Mouse (Mus musculus) neural tube, embryonic 11.5 days (tissue): ENCODE measurements around the gene Gdpgp1. TPM values are rescaled to one million over a fixed set of nuclear protein-coding genes. Genes with fewer than 3 reads are reported as not detected.

Experiments
- ATAC-seq: fragments of 200-750 bp; cut with Nextera tagmentation; 2 replicates; pipeline ENCODE4 v1.8.0; 2017; ENCODE audit warnings: moderate number of reproducible peaks, mild to moderate bottlenecking, moderate TSS enrichment, moderate library complexity; ENCODE audit not compliant: insufficient read depth, low FRiP score, low TSS enrichment
- DNase-seq: peaks from one replicate; pipeline ENCODE4 v3.0.0-alpha.2; 2015; ENCODE audit warnings: low spot score
- H3K27ac ChIP-seq: fragments of 300-500 bp; sonication (generic); 2 replicates; pipeline ENCODE4 v1.5.1; 2014; ENCODE audit warnings: low read depth, mild to moderate bottlenecking, low read length
- H3K27me3 ChIP-seq: fragments of 300-500 bp; sonication (generic); 2 replicates; pipeline ENCODE4 v1.6.1; 2014; ENCODE audit warnings: mild to moderate bottlenecking, low read length, mixed read lengths; ENCODE audit not compliant: control insufficient read depth, insufficient read depth
- H3K36me3 ChIP-seq: fragments of 300-500 bp; sonication (generic); 2 replicates; pipeline ENCODE4 v1.6.1; 2014; ENCODE audit warnings: mild to moderate bottlenecking, low read length, moderate library complexity, mixed read lengths; ENCODE audit not compliant: control insufficient read depth, insufficient read depth
- H3K4me1 ChIP-seq: fragments of 300-500 bp; sonication (generic); 2 replicates; pipeline ENCODE4 v1.6.1; 2014; ENCODE audit warnings: low read length, mixed read lengths; ENCODE audit not compliant: control insufficient read depth, insufficient read depth
- H3K4me2 ChIP-seq: fragments of 300-500 bp; sonication (generic); 2 replicates; pipeline ENCODE4 v1.6.1; 2014; ENCODE audit warnings: low read depth, mild to moderate bottlenecking, moderate library complexity
- H3K4me3 ChIP-seq: fragments of 300-500 bp; sonication (generic); 2 replicates; pipeline ENCODE4 v1.5.1; 2014; ENCODE audit warnings: low read depth, low read length
- H3K9ac ChIP-seq: fragments of 300-500 bp; sonication (generic); 2 replicates; pipeline ENCODE4 v1.6.1; 2014; ENCODE audit warnings: mild to moderate bottlenecking, low read length
- H3K9me3 ChIP-seq: fragments of 300-500 bp; sonication (generic); 2 replicates; pipeline ENCODE4 v1.6.1; 2016; ENCODE audit warnings: low read length; ENCODE audit not compliant: control insufficient read depth
- WGBS: fragments of 180-500 bp; shearing (Covaris S2); extraction: QIAGEN DNeasy Blood & Tissue Kit; methylation state at CpG from one replicate; pipeline ENCODE4 v1.1.7; 2014; 5-methylcytosine and 5-hydroxymethylcytosine counted together
- polyA plus RNA-seq: library from polyadenylated mRNA; unstranded; fragments of >200 nt; fragmentation: Nextera tagmentation; extraction: Ambion mirVana; gene quantifications from 2 replicates; pipeline ENCODE4 v1.2.1, GENCODE M21; 2014

Gene Gdpgp1
- polyA plus RNA-seq, 1 experiment from 2014 or later, result 4.9 TPM

GRCm38 (mm10) chr7:80209669-80210068 is 23.0 kb upstream of the Gdpgp1 start:
- ATAC-seq, result no peak
- H3K36me3 ChIP-seq, result no peaks in the 10 kb centered on the region
- no peaks in the 10 kb centered on the region for H3K27me3 ChIP-seq
- H3K27ac ChIP-seq, result no peak overlapping the region
- H3K4me3 ChIP-seq, result no peak overlapping the region
- H3K9ac ChIP-seq, result no peak overlapping the region
- no peak for DNase-seq
- no peaks in the 10 kb centered on the region for H3K9me3 ChIP-seq
- no peaks in the 10 kb centered on the region for H3K4me1 ChIP-seq
- H3K4me2 ChIP-seq, result no peak overlapping the region
- WGBS, result 87% methylated on average over 6 of the region's 6 CpGs

- H3K27ac ChIP-seq, result no peak overlapping the region
- H3K4me3 ChIP-seq, result no peak overlapping the region
- H3K4me2 ChIP-seq, result no peak overlapping the region
- no peaks in the 10 kb centered on the region for H3K4me1 ChIP-seq
- H3K27me3 ChIP-seq, result no peaks in the 10 kb centered on the region
- H3K36me3 ChIP-seq, result no peaks in the 10 kb centered on the region
- ATAC-seq (no peak), DNase-seq (no peak)
- H3K9me3 ChIP-seq, result no peaks in the 10 kb centered on the region
- no peak overlapping the region for H3K9ac ChIP-seq
- WGBS, result 89% methylated on average over 4 of the region's 4 CpGs
Measured at GRCm38 (mm10) chr7:80210982-80211381, 21.7 kb upstream of the Gdpgp1 start.

- ATAC-seq (no peak), DNase-seq (no peak)
- no peaks in the 10 kb centered on the region for H3K27me3 ChIP-seq
- no peak overlapping the region for H3K9ac ChIP-seq
- H3K4me3 ChIP-seq, result no peak overlapping the region
- H3K27ac ChIP-seq, result no peak overlapping the region
- no peaks in the 10 kb centered on the region; the same call in 1 of the 2 replicates for H3K36me3 ChIP-seq
- H3K4me1 ChIP-seq, result no peaks in the 10 kb centered on the region
- WGBS, result 93% methylated on average over 7 of the region's 7 CpGs
- no peak overlapping the region for H3K4me2 ChIP-seq
- no peaks in the 10 kb centered on the region for H3K9me3 ChIP-seq
Measured at GRCm38 (mm10) chr7:80213604-80214003, 19.1 kb upstream of the Gdpgp1 start.

GRCm38 (mm10) chr7:80214459-80214858 is 18.2 kb upstream of the Gdpgp1 start:
- H3K27me3 ChIP-seq, result no peaks in the 10 kb centered on the region
- 83% methylated on average over 8 of the region's 8 CpGs for WGBS
- H3K27ac ChIP-seq, result no peak overlapping the region
- no peak overlapping the region for H3K4me3 ChIP-seq
- peaks cover 4% of the 10 kb centered on the region for H3K36me3 ChIP-seq
- DNase-seq (no peak), ATAC-seq (no peak)
- H3K9me3 ChIP-seq, result no peaks in the 10 kb centered on the region
- H3K9ac ChIP-seq, result no peak overlapping the region
- no peaks in the 10 kb centered on the region for H3K4me1 ChIP-seq
- no peak overlapping the region for H3K4me2 ChIP-seq

- peak overlapping the region; percentile 35; the same call in 1 of the 2 replicates for H3K9ac ChIP-seq
- 40% methylated on average over 4 of the region's 4 CpGs for WGBS
- ATAC-seq (peak; percentile 69), DNase-seq (peak; percentile 82)
- H3K27ac ChIP-seq, result no peak overlapping the region
- H3K4me1 ChIP-seq, result no peaks in the 10 kb centered on the region
- no peak overlapping the region for H3K4me2 ChIP-seq
- no peak overlapping the region for H3K4me3 ChIP-seq
- peaks cover 4% of the 10 kb centered on the region for H3K36me3 ChIP-seq
- no peaks in the 10 kb centered on the region for H3K9me3 ChIP-seq
- H3K27me3 ChIP-seq, result no peaks in the 10 kb centered on the region
Measured at GRCm38 (mm10) chr7:80215398-80215797, 17.3 kb upstream of the Gdpgp1 start.

- Histone ChIP-seq H3K27me3 (no peaks in the 10 kb centered on the region), H3K4me3 (no peak overlapping the region), H3K9ac (no peak overlapping the region), H3K4me2 (no peak overlapping the region), H3K27ac (no peak overlapping the region), H3K4me1 (no peaks in the 10 kb centered on the region), H3K36me3 (peaks cover 4% of the 10 kb centered on the region), H3K9me3 (no peaks in the 10 kb centered on the region)
- ATAC-seq, result no peak
- DNase-seq, result no peak
- WGBS, result 75% methylated on average over 8 of the region's 8 CpGs
Measured at GRCm38 (mm10) chr7:80216566-80216965, 16.1 kb upstream of the Gdpgp1 start.

- no peak for ATAC-seq
- Histone ChIP-seq H3K4me3 (no peak overlapping the region), H3K27me3 (no peaks in the 10 kb centered on the region), H3K4me1 (no peaks in the 10 kb centered on the region), H3K27ac (no peak overlapping the region), H3K9ac (no peak overlapping the region), H3K36me3 (peaks cover 6% of the 10 kb centered on the region), H3K4me2 (no peak overlapping the region), H3K9me3 (no peaks in the 10 kb centered on the region)
- DNase-seq, result no peak
- 93% methylated on average over 9 of the region's 9 CpGs for WGBS
Measured at GRCm38 (mm10) chr7:80218666-80219065, 14.0 kb upstream of the Gdpgp1 start.

- Histone ChIP-seq H3K4me1 (no peaks in the 10 kb centered on the region), H3K4me2 (no peak overlapping the region), H3K4me3 (no peak overlapping the region), H3K9me3 (no peaks in the 10 kb centered on the region), H3K27ac (no peak overlapping the region), H3K9ac (no peak overlapping the region), H3K36me3 (peaks cover 7% of the 10 kb centered on the region), H3K27me3 (no peaks in the 10 kb centered on the region)
- no peak for ATAC-seq
- DNase-seq, result no peak
- WGBS, result 96% methylated on average over 9 of the region's 9 CpGs
Measured at GRCm38 (mm10) chr7:80220237-80220797, 12.3 kb upstream of the Gdpgp1 start.

GRCm38 (mm10) chr7:80221179-80221750 is 11.4 kb upstream of the Gdpgp1 start:
- no peaks in the 10 kb centered on the region for H3K4me1 ChIP-seq
- no peak for ATAC-seq
- H3K9ac ChIP-seq, result no peak overlapping the region
- WGBS, result 84% methylated on average over 4 of the region's 4 CpGs
- H3K9me3 ChIP-seq, result no peaks in the 10 kb centered on the region
- H3K4me3 ChIP-seq, result no peak overlapping the region
- no peaks in the 10 kb centered on the region for H3K27me3 ChIP-seq
- H3K27ac ChIP-seq, result no peak overlapping the region
- DNase-seq, result no peak
- no peak overlapping the region for H3K4me2 ChIP-seq
- H3K36me3 ChIP-seq, result peaks cover 12% of the 10 kb centered on the region
